Mouse (Mus musculus) ovary, postnatal 14 days (tissue): ENCODE data around the gene Csmd2.
"Not testable (repeated sequence)": the region's sequence is repeated elsewhere in the genome, so short reads cannot be mapped to it uniquely, and the experiment has no call there.

ENCODE experiments used
- DNase-seq: peaks from one replicate; pipeline ENCODE4 v3.0.0; 2022; ENCODE audit warnings: low spot score

Csmd2 gene

DNA sequence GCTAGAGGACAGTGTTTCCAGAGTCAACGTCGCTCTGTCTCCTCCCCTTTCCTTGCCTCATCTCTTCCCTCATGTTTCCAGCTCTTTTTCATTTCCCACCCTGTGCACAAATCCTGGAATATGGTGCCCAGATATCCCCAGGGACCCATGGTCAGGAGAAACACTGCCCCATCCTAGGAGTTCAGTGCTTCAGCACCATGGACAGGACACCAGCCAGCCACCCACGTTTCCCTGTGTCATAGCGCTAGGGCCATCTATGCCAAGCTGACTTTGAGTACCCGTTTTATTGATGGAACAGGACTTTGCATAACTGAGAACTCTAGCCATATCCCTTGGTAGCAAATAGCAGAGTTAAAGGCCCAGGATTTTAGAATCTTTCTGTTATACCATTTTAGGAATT lies 55.0 kb downstream of the Csmd2 start:
- DNase-seq: peak; percentile 3

DNA sequence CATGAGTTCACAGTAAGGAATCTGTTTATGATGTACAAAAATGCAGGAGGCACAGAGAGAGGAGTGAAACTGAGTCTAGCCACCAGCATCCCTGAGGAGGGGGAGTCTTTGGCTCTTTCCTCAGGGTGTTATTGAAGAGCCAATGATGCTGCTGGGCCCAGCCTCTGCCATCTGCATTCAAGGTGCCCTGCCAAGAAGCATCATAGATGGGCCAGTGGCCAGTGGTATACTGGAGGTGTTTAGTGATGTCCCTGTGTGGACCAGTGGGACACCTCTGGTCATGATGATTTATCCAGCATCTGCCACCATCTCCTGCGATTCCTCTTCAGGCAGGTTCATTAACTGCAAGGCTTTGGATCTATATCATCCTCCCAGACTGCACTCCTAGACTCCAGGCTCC lies 61.1 kb downstream of the Csmd2 start:
- no peak for DNase-seq

- no peak for DNase-seq
Observed at GRCm38 (mm10) chr4:128052701-128053100, 65.0 kb downstream of the Csmd2 start.

DNA sequence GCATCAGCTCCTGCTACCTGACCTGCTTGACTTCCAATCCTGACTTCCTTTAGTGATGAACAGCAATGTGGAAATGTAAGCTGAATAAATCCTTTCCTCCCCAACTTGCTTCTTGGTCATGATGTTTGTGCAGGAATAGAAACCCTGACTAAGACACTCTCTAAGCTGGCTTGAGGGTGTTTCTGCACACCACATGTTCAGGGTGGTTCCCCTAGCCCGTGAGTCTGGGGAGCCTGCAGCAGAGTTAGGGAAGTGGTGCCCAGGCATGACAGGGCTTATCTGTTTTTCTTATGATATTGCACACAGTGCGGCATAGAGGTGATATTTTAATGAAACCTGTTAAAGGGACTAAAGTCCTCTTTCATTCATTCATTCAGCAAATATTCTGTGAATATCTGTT lies 73.6 kb downstream of the Csmd2 start:
- DNase-seq: not testable (repeated sequence)

DNA sequence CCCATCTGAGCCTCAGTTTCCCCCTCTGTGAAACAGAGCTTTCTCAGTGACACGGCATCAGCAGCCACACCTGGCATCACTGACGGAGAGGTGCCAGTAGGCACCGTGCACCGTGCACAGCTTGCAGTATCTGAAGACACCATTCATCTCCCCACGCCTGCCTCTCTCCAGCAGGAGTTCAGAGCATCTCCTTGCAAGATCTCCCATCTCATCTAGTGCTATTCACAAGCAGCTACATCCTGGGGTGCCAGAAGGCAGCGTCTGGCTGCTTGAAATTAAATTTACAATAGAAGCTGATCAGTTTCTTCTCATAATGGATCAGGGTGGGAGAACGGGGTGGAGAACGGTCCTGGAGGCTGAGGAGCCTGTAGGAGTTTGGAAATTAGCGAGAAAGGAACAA lies 79.5 kb downstream of the Csmd2 start:
- no peak for DNase-seq

- no peak for DNase-seq
Observed at GRCm38 (mm10) chr4:128084466-128084865, 96.8 kb downstream of the Csmd2 start.

GRCm38 (mm10) chr4:128085096-128085495 lies 97.4 kb downstream of the Csmd2 start:
- no peak for DNase-seq

DNA sequence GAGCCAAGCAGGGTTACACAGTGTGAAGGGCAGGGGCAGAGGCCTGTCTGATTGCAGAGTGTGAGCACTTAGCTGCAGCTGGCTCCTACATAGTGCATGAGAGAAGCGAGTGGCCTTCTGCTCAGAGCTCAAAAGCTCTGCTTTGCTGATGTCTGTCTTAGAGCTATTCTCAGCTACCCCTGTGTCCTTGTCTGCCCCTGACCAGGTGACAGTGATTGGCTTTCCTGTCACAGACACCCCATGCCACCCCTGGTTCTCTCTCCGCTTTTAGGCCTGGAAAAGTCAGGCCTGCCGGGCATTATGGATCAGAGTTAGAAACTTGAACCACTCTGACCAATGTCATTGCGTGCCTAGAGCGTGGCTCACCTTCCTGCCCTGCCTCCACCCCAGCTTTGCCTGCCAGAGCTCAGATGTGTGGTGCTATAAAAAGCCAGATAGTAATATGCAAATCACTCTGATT lies 99.5 kb downstream of the Csmd2 start:
- DNase-seq: no peak

DNA sequence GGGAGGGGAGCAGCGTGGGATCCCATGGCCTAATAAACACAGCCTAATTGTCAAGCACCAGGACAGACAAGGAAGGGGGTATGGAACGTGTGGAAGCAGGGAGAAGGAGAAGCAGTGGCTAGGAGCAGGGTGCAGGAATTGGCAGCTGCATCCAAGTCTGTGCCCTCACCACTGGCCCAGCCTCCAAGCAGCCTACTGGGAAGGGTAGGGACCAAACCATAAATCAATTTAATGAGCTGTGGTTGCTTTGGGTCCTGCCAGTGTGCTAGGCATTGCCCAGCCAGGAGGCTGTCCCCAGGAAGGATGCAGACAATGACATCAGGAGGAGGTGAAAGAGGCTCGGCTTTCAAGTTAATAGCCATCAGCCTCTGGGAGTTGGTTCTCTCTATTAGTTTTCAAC lies 100.0 kb downstream of the Csmd2 start:
- DNase-seq: no peak

- no peak for DNase-seq
Observed at GRCm38 (mm10) chr4:128088264-128088663, 100.6 kb downstream of the Csmd2 start.

GRCm38 (mm10) chr4:128091938-128092337 lies 104.3 kb downstream of the Csmd2 start:
- DNase-seq: no peak

DNA sequence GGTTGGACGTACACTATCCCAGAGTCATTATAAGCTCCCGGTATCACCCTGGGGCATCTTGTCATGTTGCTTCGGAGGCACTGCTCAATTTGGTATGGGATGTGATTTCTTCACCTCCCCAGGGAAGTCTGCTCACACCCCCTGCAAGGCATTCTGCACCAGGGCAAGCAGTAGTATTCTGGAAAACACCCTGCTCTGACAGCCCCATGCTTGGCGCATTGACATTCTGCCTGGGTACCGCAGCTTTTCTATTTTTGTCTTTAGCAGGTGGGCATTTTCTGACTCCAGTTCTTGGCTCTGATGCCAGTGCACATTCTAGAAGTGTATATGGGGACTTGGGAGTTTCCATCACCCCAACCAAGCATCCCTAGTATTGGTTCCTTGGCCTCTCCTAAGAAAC lies 111.9 kb downstream of the Csmd2 start:
- DNase-seq: no peak

- DNase-seq: no peak
Observed at GRCm38 (mm10) chr4:128100541-128100940, 112.9 kb downstream of the Csmd2 start.

DNA sequence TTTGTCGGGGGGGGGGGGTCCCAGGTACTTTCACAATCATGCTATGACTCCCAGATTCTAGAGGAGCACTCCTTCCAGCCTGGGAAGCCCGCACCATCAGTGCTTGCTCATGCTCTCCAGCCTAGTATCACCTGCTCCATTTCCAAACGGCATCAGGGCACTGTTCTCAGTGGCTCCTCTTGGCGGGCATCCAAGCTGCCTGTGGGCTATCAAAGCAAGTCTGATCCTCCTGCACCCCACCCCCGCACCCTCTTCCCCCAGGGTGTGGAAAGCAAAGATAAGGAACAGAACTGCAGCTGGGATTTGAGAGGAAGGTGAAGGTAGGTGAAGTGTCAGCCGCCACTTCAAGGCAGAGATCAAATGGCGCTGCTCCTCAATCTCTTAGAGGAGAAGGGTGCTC lies 128.7 kb downstream of the Csmd2 start:
- no peak for DNase-seq

- DNase-seq: no peak
Observed at GRCm38 (mm10) chr4:128123281-128123680, 135.6 kb downstream of the Csmd2 start.

DNA sequence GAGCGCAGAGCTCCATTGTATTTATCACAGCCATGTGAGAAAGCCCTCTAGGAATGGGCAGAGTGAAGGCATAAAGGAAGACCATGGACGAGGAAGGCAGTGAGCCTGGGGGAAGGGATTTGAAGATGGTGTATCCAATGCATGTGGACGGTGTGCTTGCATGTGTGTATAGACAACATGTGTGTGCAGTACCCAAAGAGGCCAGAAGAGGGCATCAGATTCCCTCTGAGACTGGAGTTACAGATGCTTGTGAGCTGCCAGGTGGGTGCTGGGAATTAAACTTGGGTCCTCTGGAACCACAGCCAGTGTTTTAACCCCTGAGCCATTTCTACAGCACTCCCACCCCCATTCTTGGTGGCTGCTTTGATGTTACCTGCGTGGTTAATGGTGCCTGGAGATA lies 137.1 kb downstream of the Csmd2 start:
- DNase-seq: no peak

DNA sequence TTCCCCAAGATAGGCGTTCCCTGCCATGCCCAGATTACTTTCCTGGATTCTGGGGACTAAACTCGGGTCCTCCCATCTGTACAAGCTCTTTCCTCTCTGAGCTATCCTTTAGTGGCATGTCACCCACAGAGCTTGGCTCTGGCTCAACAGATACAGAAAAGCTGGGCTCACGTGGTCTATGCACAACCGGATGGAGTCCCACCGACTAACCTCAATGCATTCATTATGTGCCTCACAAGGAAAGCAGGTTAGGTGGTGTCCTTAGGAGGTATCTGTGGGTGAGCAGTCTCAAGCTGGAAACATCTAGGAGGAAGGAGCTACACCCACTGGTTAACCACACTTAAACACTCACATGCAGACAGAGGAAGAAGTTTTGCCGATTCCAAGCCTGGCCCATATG lies 140.9 kb downstream of the Csmd2 start:
- DNase-seq: no peak

GRCm38 (mm10) chr4:128130611-128131142 lies 143.0 kb downstream of the Csmd2 start:
- no peak for DNase-seq

GRCm38 (mm10) chr4:128131666-128132065 lies 144.0 kb downstream of the Csmd2 start:
- no peak for DNase-seq

DNA sequence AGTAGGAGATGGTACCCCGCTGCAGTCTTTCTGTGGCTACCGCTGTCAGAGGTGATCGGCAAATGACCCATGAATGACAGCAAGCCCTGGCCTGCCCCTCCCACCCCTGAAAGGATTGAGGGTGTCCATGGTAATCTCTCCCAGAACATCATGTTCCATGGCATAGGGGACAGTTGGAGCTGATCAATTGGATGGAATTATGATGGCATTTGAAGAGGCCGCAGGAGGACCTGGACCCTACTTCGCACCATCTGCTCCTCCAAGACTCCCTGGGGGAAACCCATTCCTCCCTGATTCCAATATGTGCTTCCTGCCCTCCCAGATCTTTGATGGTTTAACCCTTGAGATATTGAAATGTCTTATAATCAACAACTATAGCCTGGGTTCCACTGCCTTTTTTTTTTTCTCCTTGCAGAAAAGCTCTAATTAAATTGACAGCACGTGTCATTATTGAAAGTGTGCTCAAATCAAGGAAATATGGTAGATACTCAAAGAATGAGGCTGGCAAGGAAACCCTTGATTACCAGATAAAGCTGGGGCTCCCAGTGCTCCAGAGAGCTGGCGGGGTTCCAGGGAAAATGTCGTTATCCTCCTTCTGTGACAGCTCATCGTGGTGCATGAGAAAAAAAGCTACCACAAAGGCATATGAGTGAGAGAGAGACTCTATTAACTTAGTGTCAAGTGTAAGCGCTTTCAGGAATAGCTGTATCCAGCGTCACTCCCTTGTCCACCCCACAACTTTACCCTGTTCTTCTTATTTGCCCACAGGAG lies 145.4 kb downstream of the Csmd2 start:
- no peak for DNase-seq

DNA sequence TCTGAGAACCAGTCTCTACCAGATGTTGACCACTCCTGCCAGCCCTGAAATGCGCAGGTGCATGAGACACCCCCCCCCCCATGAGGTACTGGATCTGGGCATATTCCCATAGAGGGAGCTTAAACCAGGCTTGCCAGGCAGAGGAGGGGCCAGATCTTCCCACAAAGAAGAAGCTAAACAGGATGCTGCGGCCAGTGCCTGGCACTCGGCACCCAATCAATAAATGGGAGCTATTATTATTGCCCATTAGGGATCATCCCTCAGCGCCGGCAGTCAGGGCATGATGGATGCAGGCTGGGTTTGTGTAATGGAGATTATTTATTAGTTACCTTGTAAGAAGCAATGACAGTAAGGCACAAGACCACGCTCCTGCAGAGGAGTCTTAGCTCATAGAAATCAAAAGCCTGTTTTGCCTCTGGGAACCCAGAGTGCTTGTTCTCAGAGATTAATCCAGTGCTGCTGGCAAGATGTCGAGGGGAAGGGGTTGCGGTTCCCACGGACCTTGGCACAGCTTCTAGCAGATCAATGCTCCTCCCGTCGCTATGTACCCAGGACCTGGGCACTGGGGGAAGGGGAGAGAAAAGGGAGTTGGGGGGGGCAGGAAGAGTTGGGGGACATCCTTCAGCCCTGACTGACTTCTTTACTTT lies 146.8 kb downstream of the Csmd2 start:
- DNase-seq: no peak

GRCm38 (mm10) chr4:128135014-128135622 lies 147.5 kb downstream of the Csmd2 start:
- DNase-seq: no peak

DNA sequence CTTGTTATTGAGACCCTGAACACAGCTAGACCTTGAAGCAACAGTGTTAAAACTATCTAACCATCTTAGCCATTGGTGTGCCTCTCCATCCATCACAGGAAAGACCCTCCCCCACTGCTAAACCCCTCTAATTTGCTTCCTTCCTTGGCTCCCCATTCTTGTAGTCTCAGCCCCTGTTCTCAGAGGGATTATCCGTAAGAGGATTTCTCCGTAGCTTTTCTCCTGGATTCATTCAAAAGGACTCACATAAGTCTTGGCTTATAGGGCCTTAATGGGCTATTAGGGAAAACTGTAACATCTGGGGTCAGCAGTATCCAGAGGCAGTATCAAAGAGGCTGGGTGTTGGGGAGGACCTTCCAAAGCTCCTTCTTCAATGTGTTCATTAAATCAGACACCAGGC lies 152.3 kb downstream of the Csmd2 start:
- DNase-seq: no peak
